Mouse (Mus musculus): Measurements from ENCODE around the gene Naa15. TPM values are rescaled to one million over a fixed set of nuclear protein-coding genes. Genes with fewer than 3 reads are reported as not detected.
"Not testable (repeated sequence)": the region's sequence is repeated elsewhere in the genome, so short reads cannot be mapped to it uniquely, and the experiment has no call there.

Gene Naa15
- total RNA-seq (2021) = 10 to 100 TPM; 50.9 to 60.0 TPM
- long read RNA-seq, full-length matches to known transcripts = 39 of 46 reads
- long read RNA-seq, partial matches to known transcripts = 2 of 46 reads
- long read RNA-seq, other reads (novel, unspliced or antisense) = 5 of 46 reads

DNA sequence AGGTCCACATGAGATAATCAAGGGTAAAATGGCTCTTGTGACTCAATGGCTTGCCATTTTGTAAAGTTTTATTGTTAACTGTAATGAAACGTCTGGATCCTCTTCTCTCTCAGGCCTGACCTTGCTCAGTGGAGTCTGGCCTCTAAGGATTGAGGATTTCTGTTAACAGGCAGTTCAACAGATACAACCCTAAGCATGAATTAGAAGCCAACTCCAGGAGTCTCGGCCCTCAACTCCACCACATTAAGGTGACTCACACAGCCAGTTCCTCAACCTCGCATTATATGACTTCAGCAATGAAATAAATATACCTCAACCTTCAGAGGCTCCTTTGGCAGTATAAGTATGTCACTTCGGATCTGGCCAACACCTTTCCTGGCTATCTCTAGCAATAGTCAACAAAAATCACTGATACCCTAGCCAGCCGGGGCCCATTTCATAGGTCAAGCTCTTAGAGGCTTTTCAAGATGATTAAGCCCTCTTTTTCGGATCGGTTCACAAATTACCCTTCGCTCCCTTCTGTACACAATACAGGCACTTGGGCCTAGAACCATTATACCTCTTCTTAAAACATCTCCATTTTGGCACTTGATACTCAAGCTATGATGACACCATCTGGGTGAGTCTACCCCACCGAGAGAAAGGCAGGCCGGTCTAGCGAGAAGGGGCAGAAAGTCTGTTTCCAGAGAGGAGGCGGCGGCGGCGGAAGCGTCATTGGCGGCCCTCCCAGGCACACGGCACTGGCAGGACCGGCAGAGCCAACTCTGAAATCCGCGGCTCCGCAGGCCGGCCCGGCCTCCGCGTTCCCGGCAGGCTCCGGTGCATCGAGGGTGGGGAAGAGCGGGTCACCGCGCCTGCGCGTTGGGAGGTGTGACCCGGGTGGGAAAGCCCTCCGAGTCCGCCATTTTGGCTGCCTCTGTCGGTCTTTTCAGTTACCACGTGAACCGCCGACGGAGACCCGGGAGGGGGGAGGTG, at the start of gene Naa15:
TSS of gene Naa15 (plus strand) at position 51 of the 975 bp plus-strand sequence.
- DNase-seq (ENCODE audit: low spot score in 2 of 2) = peak; percentile 97

DNA sequence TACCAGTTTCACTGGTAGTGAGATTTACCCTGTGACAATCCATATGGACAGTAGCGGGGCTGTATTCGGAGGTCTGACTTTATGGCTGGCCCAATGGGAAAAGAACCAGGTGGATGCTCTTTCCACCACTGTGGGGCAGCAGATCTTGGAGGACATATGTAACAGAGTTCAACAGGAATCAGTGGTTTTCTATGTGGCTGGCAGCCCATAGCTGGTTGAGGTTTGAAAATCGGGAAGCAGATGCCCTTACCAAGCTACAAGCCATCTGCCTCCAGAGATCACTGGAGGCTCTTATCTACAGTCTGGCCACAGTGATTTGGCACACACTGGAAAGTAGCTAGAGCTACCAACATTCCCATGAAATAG, 49.4 kb upstream of the Naa15 start:
- no peak for DNase-seq (ENCODE audit: low spot score in 2 of 2)

DNA sequence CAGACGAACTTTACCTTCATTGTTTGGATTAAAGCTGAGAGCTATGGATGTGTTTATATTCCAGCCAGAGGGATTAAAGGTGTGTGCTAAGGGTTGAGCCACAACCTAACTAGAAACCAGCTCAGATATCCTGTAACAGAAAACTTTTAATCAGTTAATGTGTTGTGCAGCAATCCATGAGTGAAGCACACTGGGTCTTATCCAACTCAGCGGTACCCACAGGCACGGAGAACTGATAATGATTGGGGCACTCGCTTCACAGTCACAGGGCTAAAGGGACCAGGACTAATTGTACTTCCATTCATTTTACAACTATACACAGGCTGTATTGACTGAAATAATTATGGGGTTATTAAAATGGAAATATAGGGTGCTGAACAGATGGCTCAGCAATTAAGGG, 48.0 kb upstream of the Naa15 start:
- no peak for DNase-seq (ENCODE audit: low spot score in 2 of 2)

DNA sequence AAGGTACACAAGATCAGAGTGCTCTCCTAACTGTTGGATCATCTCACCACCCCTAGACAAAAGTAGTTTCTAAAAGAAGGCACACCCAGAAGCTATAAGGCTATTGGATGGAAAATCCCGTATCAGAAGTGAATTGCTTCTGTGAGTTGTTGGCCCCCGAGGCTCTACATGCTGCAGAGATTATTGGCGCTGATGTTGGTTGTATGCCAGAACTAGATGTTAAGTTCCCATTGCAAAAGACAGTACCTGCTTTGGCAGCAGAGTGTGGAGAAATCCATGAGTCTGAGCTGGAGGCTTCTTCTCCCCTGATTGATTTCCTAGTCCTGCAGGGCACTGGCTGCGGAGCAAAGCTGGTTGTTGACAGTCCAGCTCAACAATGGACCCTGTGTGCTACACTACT, 46.9 kb upstream of the Naa15 start:
- DNase-seq (ENCODE audit: low spot score in 2 of 2) = no peak

GRCm38 (mm10) chr3:51371826-51372225, 43.1 kb upstream of the Naa15 start:
- no peak for DNase-seq (ENCODE audit: low spot score in 2 of 2)

- DNase-seq (ENCODE audit: low spot score in 2 of 2) = no peak
Observed at GRCm38 (mm10) chr3:51372883-51373282, 42.1 kb upstream of the Naa15 start.

DNA sequence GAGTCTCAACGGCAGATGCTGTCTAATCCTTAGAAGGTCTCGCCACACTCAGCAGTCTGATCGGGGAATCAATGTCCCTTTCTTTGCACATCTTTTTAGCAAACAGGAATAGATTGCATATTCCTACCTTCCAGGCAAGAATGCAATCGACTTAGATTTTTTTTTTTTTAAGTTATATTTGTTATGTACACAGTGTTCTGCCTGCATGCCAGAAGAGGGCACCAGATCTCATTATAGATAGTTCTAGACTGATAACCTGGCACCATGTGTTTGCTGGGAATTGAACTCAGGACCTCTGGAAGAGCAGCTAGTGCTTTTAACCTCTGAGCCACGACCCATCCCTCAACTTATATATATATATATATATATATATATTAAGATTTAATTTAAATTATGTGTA, 41.4 kb upstream of the Naa15 start:
- DNase-seq (ENCODE audit: low spot score in 2 of 2) = no peak

GRCm38 (mm10) chr3:51375307-51376265, 39.4 kb upstream of the Naa15 start:
- peak in 1 of 2 experiments; percentile 54 for DNase-seq (ENCODE audit: low spot score in 2 of 2)

GRCm38 (mm10) chr3:51377878-51378664, 36.9 kb upstream of the Naa15 start:
- no peak for DNase-seq (ENCODE audit: low spot score in 2 of 2)

- no peak for DNase-seq (ENCODE audit: low spot score in 2 of 2)
Observed at GRCm38 (mm10) chr3:51378665-51378946, 36.3 kb upstream of the Naa15 start.

DNA sequence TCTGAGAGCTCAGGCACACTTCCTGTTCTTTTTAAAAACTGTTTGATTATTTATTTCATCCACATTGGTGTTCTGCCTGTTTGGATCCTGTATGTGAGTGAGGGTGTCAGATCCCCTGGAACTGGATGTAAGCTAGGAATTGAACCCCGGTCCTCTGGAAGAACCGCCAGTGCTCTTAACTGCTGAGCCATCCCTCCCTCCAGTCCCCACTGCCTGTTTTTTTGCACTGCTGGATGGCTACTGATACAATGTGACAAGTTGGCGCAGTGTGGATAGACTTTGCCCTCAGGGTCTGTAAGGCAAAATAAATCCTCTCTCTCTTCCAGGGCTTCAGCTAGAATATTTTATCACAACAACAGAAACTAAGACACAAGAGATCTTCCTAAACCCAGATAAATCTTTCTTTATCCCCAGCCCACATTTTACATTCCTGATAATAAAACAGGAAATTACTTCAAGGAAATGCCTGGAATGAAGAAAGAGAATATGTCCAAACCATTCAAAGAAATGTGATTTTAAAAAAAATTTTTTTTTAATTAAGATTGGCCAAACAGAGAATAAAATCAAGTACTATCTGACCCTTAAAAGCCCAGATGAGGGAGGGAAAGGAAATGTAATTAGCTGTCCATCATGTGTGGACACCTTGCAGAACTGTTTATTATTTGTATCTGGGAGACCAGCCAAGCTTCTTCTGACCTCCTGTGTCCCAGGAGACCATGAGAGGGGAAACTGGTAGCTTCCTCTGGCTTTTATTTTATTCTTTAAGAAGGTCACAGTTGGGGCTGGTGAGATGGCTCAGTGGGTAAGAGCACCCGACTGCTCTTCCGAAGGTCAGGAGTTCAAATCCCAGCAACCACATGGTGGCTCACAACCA, 34.9 kb upstream of the Naa15 start:
- DNase-seq (ENCODE audit: low spot score in 2 of 2) = no peak

DNA sequence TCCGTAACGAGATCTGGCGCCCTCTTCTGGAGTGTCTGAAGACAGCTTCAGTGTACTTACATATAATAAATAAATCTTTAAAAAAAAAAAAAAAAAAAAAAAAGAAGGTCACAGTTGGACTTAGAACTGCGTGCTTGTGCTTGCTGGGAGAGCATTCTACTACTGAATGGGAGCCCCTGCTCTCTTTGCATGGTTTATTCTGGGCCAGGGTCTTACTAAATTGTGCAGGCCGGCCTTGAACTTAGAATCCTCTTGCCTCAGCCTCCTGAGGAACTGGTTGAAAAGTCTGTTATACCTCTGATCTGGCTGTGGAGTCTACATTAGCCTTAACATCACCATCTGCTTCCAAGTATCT, 34.3 kb upstream of the Naa15 start:
- no peak for DNase-seq (ENCODE audit: low spot score in 2 of 2)

DNA sequence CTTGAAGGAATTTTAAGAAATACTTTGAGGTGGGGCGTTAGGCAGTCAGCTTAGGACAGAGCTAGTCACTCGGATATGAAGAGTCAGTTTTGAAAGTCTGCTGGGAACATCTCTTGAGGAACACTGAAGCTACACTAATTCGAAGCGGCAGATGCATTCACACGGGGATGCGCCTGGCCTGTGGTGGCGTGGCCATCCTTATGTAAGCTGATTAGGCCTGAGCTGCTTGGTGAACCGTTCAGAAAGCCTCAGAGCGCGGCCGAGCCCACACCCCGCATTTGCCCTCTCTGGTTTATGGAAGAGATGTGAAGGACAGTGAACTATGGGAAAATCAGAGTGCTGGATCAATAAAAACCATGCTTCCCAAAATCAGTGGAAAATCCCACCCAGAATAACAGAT, 31.5 kb upstream of the Naa15 start:
- no peak for DNase-seq (ENCODE audit: low spot score in 2 of 2)

GRCm38 (mm10) chr3:51386441-51387133, 28.4 kb upstream of the Naa15 start:
- no peak for DNase-seq (ENCODE audit: low spot score in 2 of 2)

DNA sequence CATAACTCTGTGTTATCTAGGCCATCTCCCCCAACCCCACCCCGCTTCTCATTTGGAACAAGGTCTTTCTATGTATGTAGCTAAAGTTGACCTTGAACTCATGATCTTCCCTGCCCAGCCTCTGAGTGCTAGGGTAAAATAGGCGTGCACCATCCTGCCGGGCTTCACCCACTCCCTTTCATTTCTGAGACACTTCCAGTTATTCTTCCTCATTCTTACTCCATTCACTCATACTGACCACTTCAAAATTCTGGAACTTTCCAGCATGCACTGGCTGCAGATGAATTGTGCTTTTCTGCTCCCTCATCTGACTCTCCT, 27.9 kb upstream of the Naa15 start:
- DNase-seq (ENCODE audit: low spot score in 2 of 2) = no peak

GRCm38 (mm10) chr3:51387868-51388381, 27.0 kb upstream of the Naa15 start:
- no peak for DNase-seq (ENCODE audit: low spot score in 2 of 2)

DNA sequence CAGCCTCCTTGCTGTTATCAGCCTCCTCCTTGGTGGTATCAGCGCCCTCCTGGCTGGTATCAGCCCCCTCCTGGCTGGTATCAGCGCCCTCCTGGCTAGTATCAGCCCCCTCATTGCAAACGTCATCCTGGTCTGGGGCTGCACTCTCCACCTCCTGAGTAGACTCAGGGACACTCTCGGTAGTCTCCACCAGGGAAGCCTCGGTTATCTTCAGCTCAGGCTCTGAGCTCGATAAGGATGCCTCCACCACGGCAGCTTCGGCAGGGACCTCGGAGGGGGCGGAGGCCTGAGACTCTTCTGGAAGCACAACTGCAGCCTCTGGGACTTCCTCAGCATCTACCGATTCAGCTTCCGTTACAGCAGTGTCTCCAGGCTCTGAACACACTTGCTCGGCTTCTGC, 26.0 kb upstream of the Naa15 start:
- DNase-seq (ENCODE audit: low spot score in 2 of 2) = no peak

DNA sequence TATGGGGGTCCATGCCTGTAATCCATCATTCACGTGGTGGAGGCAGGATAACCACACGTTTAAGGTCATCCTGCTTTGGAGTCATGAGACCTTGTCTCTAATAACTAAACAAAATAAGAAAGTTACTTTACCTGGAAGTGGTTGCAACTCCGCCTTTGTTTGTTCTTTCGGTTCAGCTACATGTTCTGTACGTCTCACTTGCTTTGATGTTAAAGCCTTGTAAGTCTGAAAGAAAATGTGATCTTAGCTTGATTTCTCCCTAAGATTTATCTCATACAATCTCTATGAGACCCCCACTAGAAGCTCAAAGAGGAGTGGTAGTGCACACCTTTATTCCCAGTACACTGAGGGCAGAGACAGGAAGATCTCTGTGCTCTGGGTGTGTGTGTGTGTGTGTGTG, 23.9 kb upstream of the Naa15 start:
- no peak for DNase-seq (ENCODE audit: low spot score in 2 of 2)

GRCm38 (mm10) chr3:51391591-51391990, 23.4 kb upstream of the Naa15 start:
- no peak for DNase-seq (ENCODE audit: low spot score in 2 of 2)

DNA sequence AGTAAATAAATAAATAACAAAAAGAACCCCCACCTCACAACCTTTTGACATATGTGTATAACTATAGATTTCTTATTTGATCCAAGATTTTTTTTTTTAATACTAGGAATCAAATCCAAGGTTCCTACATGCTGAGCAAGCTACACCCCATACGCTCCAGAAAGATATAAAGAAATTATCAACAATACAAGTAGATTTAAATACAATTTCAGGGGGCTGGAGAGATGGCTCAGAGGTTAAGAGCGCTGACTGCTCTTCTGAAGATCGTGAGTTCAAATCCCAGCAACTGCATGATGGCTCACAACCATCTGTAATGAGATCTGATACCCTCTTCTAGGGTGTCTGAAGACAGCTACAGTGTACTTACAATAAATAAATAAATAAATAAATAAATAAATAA, 21.9 kb upstream of the Naa15 start:
- DNase-seq (ENCODE audit: low spot score in 2 of 2) = not testable (repeated sequence)
